Mouse (Mus musculus) cerebellum, adult 9-11 months (tissue): ENCODE results near the gene Osbpl3.
"Not testable (repeated sequence)": the region's sequence is repeated elsewhere in the genome, so short reads cannot be mapped to it uniquely, and the experiment has no call there.

Source experiments
- DNase-seq: peaks from one replicate; pipeline ENCODE4 v3.0.0; 2022

The Osbpl3 gene

GRCm38 (mm10) chr6:50452220-50452619, 3.8 kb downstream of the Osbpl3 start:
- no peak for DNase-seq

DNA sequence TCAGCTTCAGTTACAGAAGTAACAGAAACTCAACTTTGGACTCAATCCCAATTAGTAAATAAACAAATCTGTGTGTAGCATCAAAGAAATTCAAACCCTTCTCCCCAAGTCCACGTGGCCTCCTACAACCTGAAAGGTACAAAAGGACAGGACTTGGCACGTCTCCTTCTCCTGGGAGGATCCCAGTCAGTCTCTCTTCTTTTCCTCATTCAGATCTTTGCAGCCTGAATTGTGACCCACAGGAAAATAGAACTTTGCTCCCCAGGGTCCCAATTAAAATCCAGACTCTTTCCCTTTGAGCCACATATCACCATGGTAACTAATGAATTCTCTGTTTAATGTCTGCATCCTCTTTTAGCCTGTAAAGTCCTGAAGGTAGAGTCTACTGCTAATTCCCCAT, 10.4 kb downstream of the Osbpl3 start:
- no peak for DNase-seq

- no peak for DNase-seq
Measured at GRCm38 (mm10) chr6:50440966-50441862, 14.8 kb downstream of the Osbpl3 start.

- DNase-seq, result no peak
Measured at GRCm38 (mm10) chr6:50440197-50440596, 15.8 kb downstream of the Osbpl3 start.

- DNase-seq, result not testable (repeated sequence)
Measured at GRCm38 (mm10) chr6:50438900-50439299, 17.1 kb downstream of the Osbpl3 start.

- DNase-seq, result no peak
Measured at GRCm38 (mm10) chr6:50437815-50438214, 18.2 kb downstream of the Osbpl3 start.

DNA sequence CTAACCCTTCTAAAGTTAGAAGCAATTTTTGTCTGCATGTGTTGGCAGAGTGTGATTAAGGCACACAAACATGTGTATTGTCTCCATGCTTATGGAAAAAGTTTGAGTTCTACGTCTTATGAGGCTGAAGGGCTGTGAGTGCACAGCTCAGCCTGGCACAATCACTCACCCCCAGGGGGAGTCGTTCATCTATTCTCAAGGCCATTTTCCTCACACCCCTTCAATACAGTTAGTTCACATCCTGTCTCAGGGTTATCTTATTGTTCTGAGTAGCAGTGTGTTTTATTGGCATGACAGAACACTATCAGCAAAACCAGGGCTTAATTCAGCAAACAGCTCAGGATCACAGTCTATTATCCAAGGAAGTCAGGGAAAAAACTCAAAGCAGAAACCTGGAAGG, 19.3 kb downstream of the Osbpl3 start:
- no peak for DNase-seq

- no peak for DNase-seq
Measured at GRCm38 (mm10) chr6:50432491-50432890, 23.5 kb downstream of the Osbpl3 start.

DNA sequence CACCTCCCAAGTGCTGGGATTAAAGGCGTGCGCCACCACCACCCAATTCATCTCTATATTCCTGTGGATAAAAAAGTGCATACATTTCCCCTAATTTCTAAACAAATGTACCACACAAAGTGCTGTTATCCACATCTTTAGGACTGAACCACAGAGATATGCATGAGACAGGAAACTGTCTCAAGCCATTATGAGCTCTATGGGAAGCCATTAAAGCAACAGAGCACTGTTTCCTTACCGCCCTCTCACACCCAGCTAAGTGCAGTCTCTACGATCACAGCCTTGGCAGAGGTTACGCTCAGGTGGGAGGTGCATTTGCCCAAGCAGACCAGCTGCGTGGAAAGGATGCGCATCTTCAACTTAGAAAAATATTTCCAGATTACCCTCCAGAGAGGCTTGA, 26.7 kb downstream of the Osbpl3 start:
- no peak for DNase-seq

DNA sequence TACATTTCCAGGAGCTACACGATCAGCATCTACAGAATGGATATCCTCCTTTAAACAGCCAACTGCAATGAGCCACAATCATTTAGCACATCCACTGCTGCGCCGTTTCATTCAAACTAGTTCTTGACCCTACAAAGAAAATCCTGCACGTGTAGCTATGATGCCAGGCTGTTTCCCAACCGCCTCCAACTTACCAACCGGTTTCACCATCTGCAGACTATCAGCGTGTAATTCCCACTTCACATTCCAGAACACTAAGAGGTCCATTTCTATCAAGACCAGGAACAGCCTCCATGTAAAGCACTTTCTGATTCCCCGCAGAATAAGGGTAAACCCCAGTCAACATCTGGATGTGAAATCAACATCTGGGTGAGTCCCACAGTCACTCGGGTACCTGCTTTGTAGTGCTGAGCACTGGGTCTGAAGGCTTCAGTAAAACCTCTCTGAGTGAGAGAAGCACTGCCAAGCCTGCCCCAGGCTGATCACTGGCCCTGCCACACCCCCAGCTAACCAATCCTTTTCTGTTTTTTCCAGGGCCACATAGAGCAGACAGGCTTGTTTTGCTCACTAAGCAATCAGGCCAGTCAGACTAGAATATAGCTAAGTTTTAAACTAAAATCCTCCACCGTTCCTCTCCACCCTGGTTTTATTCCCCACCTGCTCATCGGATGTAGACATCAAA, 28.8 kb downstream of the Osbpl3 start:
- DNase-seq, result no peak

DNA sequence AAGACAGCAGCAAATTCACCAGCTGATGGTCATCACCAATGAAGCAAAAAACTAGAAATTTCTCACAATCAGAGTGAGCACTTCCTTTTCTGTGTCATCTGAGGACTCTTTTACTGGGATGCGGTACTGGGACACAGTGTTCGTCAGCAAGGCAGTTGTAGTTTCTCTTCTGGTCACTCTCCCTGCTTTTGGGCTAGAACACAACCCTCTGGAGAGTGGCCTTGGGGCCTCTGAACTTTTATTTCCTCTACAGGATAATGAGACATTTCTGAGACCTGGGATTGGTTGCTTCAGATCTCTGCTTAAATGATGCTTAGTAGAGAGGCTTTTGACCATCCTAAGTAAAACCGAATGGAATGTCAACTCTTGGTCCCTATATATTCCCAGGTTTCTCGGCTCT, 29.4 kb downstream of the Osbpl3 start:
- no peak for DNase-seq

DNA sequence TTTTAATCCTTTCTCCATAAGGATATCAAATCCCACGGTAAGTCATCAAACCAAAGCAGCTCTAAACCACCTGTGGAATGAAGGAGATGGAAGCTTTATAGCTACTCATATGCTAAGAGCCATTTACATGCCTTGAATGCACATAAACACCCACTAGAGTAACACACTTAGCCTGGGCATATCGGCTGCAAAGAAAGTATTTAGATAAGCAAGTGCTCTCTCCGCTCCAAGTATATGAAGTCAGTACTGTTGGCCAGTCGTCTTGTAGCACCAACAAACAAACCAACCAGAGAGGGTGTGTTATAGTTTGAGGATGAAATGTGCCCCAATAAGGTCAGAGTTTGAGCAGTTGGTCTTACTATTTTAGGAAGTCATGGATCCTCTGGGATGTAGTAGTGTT, 31.7 kb downstream of the Osbpl3 start:
- no peak for DNase-seq

DNA sequence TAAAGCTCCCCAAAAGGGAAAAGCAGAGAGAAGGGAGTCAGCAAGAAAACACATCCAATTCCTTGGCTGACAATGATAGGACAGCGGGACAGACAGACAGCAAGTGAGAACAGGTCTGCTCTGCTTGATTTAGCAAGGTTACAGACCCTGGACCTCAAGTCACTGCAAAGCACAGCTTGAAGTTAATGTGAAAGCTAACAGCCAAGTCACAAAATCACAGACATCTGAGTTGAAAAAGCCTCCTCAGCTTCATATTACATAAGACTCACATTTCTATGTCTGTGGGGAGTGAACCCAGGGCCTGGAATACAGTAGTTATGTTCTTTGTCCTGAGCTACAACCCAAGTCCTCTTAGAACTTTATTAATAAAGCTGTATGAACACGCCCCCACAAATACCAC, 35.6 kb downstream of the Osbpl3 start:
- DNase-seq, result no peak

- DNase-seq, result no peak
Measured at GRCm38 (mm10) chr6:50419518-50420290, 36.3 kb downstream of the Osbpl3 start.

GRCm38 (mm10) chr6:50418951-50419350, 37.0 kb downstream of the Osbpl3 start:
- DNase-seq, result no peak

DNA sequence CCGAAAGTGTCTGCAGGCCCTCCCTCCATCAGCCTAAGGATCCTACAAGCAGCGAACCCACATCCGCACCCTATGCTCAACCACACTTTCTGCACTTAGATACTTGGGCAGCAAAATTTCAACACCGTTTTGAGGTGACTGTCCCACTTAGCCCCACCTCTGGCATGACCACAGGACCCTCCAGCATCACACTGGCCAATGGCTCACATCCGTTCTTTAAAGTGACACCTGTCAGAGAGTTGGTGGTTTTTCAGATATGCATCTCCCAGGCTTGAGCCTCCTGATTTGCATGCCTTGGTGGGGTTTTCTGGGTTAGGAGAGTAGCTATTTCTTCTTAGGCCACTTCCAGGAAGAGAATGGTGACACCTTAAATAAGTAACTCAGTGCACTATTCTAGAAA, 39.1 kb downstream of the Osbpl3 start:
- DNase-seq, result no peak

DNA sequence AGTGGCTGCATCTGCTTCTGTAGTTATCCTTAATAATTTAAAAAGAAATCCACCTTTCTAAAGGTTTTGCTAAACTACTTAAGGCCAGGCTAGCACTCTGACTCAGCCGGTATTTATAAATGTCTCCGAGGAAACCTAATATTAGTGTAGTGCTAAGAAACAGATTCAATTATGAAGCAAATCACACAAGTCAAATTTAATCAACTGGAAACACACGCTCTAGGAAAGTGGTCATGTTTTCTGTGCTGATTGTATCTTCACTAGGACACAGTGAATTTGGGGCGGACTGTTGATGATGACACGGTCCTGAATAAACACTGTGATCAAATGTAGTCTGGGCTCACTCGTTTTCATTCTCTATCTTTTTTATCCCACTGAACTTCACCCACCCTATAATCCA, 40.6 kb downstream of the Osbpl3 start:
- no peak for DNase-seq

DNA sequence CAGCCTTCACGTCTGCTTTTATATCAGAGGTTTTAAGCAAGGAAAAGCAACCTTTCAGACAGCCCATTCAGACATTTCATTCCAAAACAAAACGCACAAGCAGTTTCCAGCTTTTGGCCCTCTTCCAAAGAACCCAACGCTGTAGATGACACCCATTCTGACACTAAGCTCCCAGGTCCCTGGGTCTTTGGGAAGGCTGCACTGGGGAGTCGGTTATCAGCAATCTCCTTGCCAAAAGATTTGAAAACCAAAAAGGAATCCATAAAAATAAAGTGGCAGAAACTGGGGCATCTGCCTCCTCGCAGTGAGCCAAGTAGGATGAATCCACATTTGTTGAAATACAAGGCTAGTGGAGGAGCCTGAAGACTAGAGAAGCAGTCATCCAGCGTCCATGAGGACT, 41.5 kb downstream of the Osbpl3 start:
- DNase-seq, result no peak

- no peak for DNase-seq
Measured at GRCm38 (mm10) chr6:50413381-50413780, 42.6 kb downstream of the Osbpl3 start.

- peak; percentile 69 for DNase-seq
Measured at GRCm38 (mm10) chr6:50412174-50412573, 43.8 kb downstream of the Osbpl3 start.

DNA sequence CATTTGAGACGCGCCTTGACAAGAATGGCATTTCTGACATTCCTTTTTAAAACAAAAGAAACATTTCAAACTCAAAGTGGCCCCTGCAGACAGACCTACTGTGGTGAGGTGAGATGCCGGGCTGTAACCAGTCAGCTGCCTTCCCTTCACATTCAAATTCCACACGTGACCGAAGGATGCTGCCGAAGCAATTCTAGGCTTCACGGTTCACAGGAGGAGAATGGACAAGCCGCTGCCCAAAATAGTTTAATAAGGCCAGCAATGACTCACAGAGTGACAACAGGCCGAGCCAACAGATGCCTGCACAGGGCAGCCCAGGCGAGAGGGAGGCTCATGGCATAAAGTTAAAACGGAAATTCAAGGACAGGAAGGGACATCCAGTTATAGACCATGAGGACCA, 51.3 kb downstream of the Osbpl3 start:
- peak; percentile 76 for DNase-seq

DNA sequence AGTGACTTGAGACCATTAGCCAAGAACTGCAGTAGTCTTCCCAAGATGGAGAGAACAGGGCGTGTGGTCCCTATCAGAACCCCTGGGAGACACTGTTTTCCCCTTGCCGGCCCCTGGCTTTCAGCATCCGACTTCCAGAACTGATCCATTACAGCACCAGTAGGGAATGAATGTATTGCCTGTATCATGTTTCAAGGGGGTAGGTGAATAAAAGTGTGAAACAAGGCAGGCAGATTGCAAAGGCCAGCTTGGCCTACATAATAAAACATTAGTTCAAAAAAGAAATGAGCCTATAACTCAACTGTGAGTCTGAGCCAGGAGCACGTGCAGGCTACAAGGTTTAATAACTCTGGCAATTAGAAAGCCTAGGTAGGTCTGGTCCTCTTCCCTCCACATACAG, 52.5 kb downstream of the Osbpl3 start:
- DNase-seq, result no peak

- DNase-seq, result no peak
Measured at GRCm38 (mm10) chr6:50402872-50403271, 53.1 kb downstream of the Osbpl3 start.

DNA sequence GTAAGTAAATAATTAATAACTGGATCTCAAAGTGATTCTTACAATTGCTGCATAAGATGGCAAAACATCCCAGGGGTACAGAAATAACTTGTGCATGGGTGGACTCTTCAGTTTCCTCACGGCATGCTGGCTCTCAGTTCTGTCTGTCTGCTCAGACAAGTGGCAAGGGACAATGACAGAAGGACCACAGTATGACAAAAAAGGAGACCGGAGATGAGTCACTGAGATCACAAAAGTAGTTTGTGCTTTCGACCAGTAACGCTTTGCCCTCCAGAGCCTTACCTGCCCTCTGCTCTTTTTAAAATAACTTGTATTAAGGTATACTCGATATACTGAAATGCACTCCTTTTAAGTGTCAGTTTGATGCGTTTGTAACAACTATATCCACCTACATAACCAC, 55.8 kb downstream of the Osbpl3 start:
- DNase-seq, result no peak
